Mouse (Mus musculus) left cerebral cortex, postnatal 36 days (tissue): ENCODE measurements around the gene Duox2. TPM values are rescaled to one million over a fixed set of nuclear protein-coding genes. Genes with fewer than 3 reads are reported as not detected.
"Not testable (repeated sequence)": the region's sequence is repeated elsewhere in the genome, so short reads cannot be mapped to it uniquely, and the experiment has no call there.

Experiments used
- DNase-seq, 2 experiments: peaks; one replicate each; pipeline ENCODE4 v3.0.0; 2021 to 2022; ENCODE audit warnings: low spot score in 2 of 2, mixed read lengths in 1 of 2
- intact Hi-C: fragments of 180-260 bp; cut with DNase I; formaldehyde crosslinking; loops from one replicate; pipeline ENCODE4 v1.15.1; 2025
- total RNA-seq, 2 experiments: library from RNA; stranded (reverse); gene quantifications; 2 replicates each; pipeline ENCODE4 v1.2.3; 2021

Duox2 gene
- not detected for total RNA-seq

GRCm38 (mm10) chr2:122298096-122298499 lies at the start of gene Duox2:
Gene Duox2 (minus strand): TSS chr2:122298449.
- intact Hi-C loops: no loop called here
- no peak for DNase-seq

- intact Hi-C loops: no loop called here
- no peak for DNase-seq
Observed at GRCm38 (mm10) chr2:122347257-122347656, 49.0 kb upstream of the Duox2 start.

- DNase-seq, intact Hi-C loops: not testable (repeated sequence)
Observed at GRCm38 (mm10) chr2:122346164-122346563, 47.9 kb upstream of the Duox2 start.

GRCm38 (mm10) chr2:122345106-122345893 lies 47.1 kb upstream of the Duox2 start:
- intact Hi-C loops: no loop called here
- DNase-seq: no peak

GRCm38 (mm10) chr2:122337291-122337690 lies 39.0 kb upstream of the Duox2 start:
- intact Hi-C loops: no loop called here
- no peak for DNase-seq

- no peak for DNase-seq
Observed at GRCm38 (mm10) chr2:122334170-122334569, 35.9 kb upstream of the Duox2 start.

GRCm38 (mm10) chr2:122332222-122332621 lies 34.0 kb upstream of the Duox2 start:
- DNase-seq: no peak
- intact Hi-C loops: no loop called here

More at GRCm38 (mm10) chr2:122334170-122334569, 35.9 kb upstream of the Duox2 start:
- intact Hi-C loops: no loop called here

GRCm38 (mm10) chr2:122330317-122330716 lies 32.1 kb upstream of the Duox2 start:
- intact Hi-C loops, DNase-seq: not testable (repeated sequence)

- intact Hi-C loops: no loop called here
- no peak for DNase-seq
Observed at GRCm38 (mm10) chr2:122327986-122328385, 29.7 kb upstream of the Duox2 start.

- intact Hi-C loops: no loop called here
- no peak for DNase-seq
Observed at GRCm38 (mm10) chr2:122325361-122325760, 27.1 kb upstream of the Duox2 start.

- no peak for DNase-seq
- intact Hi-C loops: no loop called here
Observed at GRCm38 (mm10) chr2:122324586-122324985, 26.3 kb upstream of the Duox2 start.

- intact Hi-C loops: no loop called here
Observed at GRCm38 (mm10) chr2:122323960-122324359, 25.7 kb upstream of the Duox2 start.

GRCm38 (mm10) chr2:122317384-122317783 lies 19.1 kb upstream of the Duox2 start:
- DNase-seq: no peak
- intact Hi-C loops: no loop called here

More at GRCm38 (mm10) chr2:122323960-122324359, 25.7 kb upstream of the Duox2 start:
- no peak for DNase-seq

GRCm38 (mm10) chr2:122315372-122315771 lies 17.1 kb upstream of the Duox2 start, which contains the start of gene Duox1:
Gene Duox1 (plus strand): TSS chr2:122315672.
- no peak for DNase-seq
- intact Hi-C loops: no loop called here

- intact Hi-C loops: loop anchor here (5.0 kb wide), 1 partner anchor 244 kb away; no protein-coding TSS in a partner anchor
- no peak for DNase-seq
Observed at GRCm38 (mm10) chr2:122313536-122313935, 15.3 kb upstream of the Duox2 start, which contains the start of gene Duoxa1. Gene Duoxa1 (minus strand): TSS chr2:122313730.

GRCm38 (mm10) chr2:122312722-122313417 lies 14.6 kb upstream of the Duox2 start:
- no peak for DNase-seq
- intact Hi-C loops: loop anchor here (5.0 kb wide), 1 partner anchor 244 kb away; no protein-coding TSS in a partner anchor

- no peak for DNase-seq
- intact Hi-C loops: loop anchor here (5.0 kb wide), 1 partner anchor 246 kb away; no protein-coding TSS in a partner anchor
Observed at GRCm38 (mm10) chr2:122311561-122311960, 13.3 kb upstream of the Duox2 start.

- no peak for DNase-seq
- intact Hi-C loops: loop anchor here (5.0 kb wide), 2 partner anchors 68 to 248 kb away; no protein-coding TSS in a partner anchor
Observed at GRCm38 (mm10) chr2:122309647-122310046, 11.4 kb upstream of the Duox2 start.

- no peak for DNase-seq
- intact Hi-C loops: loop anchor here (5.0 kb wide), 1 partner anchor 71 kb away; no protein-coding TSS in a partner anchor
Observed at GRCm38 (mm10) chr2:122306184-122306583, 7.9 kb upstream of the Duox2 start.
